Mouse (Mus musculus): ENCODE measurements around the gene Zbtb7b. TPM values are rescaled to one million over a fixed set of nuclear protein-coding genes. Genes with fewer than 3 reads are reported as not detected.

Zbtb7b gene
- 13.8 and 18.4 TPM in 2 replicates for total RNA-seq (2014; rRNA removed; ENCODE audit: low replicate concordance)
- 2.4 and 2.6 TPM in 2 replicates for polyA plus RNA-seq (2015; fragmentation: Nextera tagmentation; extraction: Ambion mirVana)

DNA sequence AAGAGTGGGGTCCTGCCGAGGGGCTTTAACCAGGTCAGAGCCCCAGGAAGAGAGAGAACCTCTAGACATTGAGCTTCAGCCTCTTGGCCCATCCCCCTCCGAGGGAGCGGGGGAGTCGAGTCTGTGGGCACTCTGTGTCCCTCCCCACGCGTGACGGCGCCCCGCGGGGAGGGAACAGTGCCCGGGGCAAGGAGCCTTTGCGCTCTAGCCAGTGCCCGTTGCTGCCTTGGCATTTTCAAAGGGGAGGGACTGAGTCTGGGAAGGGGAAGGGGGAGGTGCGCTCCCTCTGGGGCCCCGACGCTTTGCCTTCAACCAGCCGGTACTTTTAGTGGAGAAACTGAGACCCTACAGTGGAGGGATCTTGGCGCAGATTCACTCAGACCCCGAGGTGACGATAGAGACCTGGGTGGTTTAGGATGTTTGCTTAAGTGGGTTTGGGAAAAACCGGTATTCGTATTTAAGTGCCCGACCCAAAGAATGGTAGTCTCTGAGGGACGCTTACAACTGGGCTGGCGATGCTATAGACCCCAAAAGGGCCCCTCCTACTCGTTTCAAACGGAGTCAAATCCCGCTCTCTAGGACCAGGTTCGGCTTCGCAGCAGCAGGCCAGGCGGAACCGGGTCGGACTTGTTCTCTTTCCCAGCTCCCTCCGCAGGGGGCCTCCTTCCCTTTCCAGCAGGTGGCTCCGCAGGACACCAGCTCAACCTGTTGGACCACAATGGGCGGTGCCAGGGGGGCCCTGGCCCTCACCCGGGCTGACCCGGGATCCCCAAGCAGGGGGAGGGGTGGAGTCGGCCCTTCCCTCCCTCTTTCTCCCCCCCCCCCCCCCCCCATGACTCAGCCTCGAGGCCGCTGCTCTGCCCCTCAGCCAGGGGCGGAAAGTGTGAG lies at the start of gene Zbtb7b:
Zbtb7b (minus strand) TSS at position 771 of the 888 bp plus-strand sequence.
- peaks cover 35% of the 10 kb centered on the region for H3K4me1 ChIP-seq (ENCODE audit: control insufficient read depth, insufficient read depth)
- DNase-seq (ENCODE audit: low spot score) (peak; percentile 65), ATAC-seq (ENCODE audit: insufficient read depth, low read depth) (peak; percentile 57)
- WGBS = 1% methylated on average over 39 of the region's 42 CpGs
- H3K27me3 ChIP-seq (ENCODE audit: control insufficient read depth, insufficient read depth, low read length) = no peaks in the 10 kb centered on the region
- H3K36me3 ChIP-seq (replicated peaks; ENCODE audit: control insufficient read depth, insufficient read depth, low read length) = no peaks in the 10 kb centered on the region
- H3K4me2 ChIP-seq (ENCODE audit: low read depth, low read length) = peak within 1 kb of the TSS; percentile 100
- H3K9me3 ChIP-seq (replicated peaks; ENCODE audit: control insufficient read depth, low read length) = no peaks in the 10 kb centered on the region
- H3K9ac ChIP-seq (replicated peaks; ENCODE audit: low read depth, low read length) = peak within 1 kb of the TSS; percentile 67
- TF ChIP-seq CTCF (IDR thresholded peaks at IDR 0.05; ENCODE audit: low read depth) = peak; percentile 26
- TF ChIP-seq EP300 (IDR thresholded peaks at IDR 0.05; ENCODE audit: low read depth) = no peak
- peak within 1 kb of the TSS; percentile 95 for H3K27ac ChIP-seq (ENCODE audit: low read depth)
- H3K4me3 ChIP-seq (ENCODE audit: low read depth, low read length) = peak within 1 kb of the TSS; percentile 78

DNA sequence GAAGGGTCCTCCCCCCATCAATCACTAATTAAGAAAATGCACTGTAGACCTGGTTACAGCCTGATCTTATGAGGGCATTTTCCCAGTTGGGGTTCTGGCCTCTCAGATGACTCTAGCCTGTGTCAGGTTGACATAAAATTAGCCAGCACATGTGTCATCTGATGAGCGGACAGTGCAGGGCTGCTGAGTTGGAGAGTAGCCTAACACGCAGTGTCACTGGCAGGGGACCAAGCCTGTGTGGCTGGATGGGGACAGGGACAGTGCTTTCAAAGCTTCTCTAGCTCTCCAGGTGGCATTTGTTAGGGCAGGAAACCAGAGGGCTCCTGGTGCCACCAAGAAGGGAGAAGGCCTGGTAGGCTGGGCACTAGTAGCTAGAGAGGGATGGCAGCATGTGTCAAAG lies 46.1 kb upstream of the Zbtb7b start:
- ATAC-seq (ENCODE audit: insufficient read depth, low read depth) (no peak), DNase-seq (ENCODE audit: low spot score) (no peak)
- no peak overlapping the region for H3K9ac ChIP-seq (replicated peaks; ENCODE audit: low read depth, low read length)
- peaks cover 23% of the 10 kb centered on the region; the same call in 1 of the 2 replicates for H3K4me1 ChIP-seq (ENCODE audit: control insufficient read depth, insufficient read depth)
- no peak overlapping the region for H3K27ac ChIP-seq (ENCODE audit: low read depth)
- peaks cover 37% of the 10 kb centered on the region for H3K36me3 ChIP-seq (replicated peaks; ENCODE audit: control insufficient read depth, insufficient read depth, low read length)
- H3K9me3 ChIP-seq (replicated peaks; ENCODE audit: control insufficient read depth, low read length) = no peaks in the 10 kb centered on the region
- TF ChIP-seq EP300 (IDR thresholded peaks at IDR 0.05; ENCODE audit: low read depth) (no peak), CTCF (IDR thresholded peaks at IDR 0.05; ENCODE audit: low read depth) (no peak)
- 74% methylated on average over 2 of the region's 2 CpGs for WGBS
- no peak overlapping the region for H3K4me2 ChIP-seq (ENCODE audit: low read depth, low read length)
- H3K4me3 ChIP-seq (ENCODE audit: low read depth, low read length) = no peak overlapping the region
- no peaks in the 10 kb centered on the region for H3K27me3 ChIP-seq (ENCODE audit: control insufficient read depth, insufficient read depth, low read length)

DNA sequence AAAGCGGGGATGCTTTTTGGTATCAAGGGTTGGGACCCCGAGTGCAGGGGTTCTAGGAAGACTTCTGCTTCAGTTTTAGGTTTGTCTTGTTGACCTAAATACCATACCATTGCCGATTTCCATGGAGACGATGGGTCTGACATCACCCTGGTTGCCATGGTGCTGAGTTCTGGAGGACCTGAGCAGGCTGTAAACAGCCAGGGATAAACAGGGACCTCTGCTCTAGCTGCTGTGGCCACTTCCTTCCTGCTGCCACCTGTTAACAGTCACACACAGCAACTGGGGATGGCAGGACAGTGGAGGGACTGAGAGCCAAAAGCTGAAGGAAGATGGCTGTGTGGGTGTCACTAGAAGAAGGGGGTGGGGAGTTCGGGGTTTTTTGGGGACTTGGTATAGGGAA lies 42.7 kb upstream of the Zbtb7b start:
- H3K27ac ChIP-seq (ENCODE audit: low read depth) = peak overlapping the region; percentile 86
- ATAC-seq (ENCODE audit: insufficient read depth, low read depth) (peak; percentile 32; the same call in 1 of the 2 replicates), DNase-seq (ENCODE audit: low spot score) (peak; percentile 57)
- WGBS = 27% methylated on average over 5 of the region's 5 CpGs
- no peaks in the 10 kb centered on the region for H3K27me3 ChIP-seq (ENCODE audit: control insufficient read depth, insufficient read depth, low read length)
- no peaks in the 10 kb centered on the region for H3K9me3 ChIP-seq (replicated peaks; ENCODE audit: control insufficient read depth, low read length)
- H3K4me3 ChIP-seq (ENCODE audit: low read depth, low read length) = peak overlapping the region; percentile 63
- peak overlapping the region; percentile 82 for H3K4me2 ChIP-seq (ENCODE audit: low read depth, low read length)
- peaks cover 23% of the 10 kb centered on the region; the same call in 1 of the 2 replicates for H3K4me1 ChIP-seq (ENCODE audit: control insufficient read depth, insufficient read depth)
- TF ChIP-seq CTCF (IDR thresholded peaks at IDR 0.05; ENCODE audit: low read depth) (no peak), EP300 (IDR thresholded peaks at IDR 0.05; ENCODE audit: low read depth) (no peak)
- H3K9ac ChIP-seq (replicated peaks; ENCODE audit: low read depth, low read length) = peak overlapping the region; percentile 68
- H3K36me3 ChIP-seq (replicated peaks; ENCODE audit: control insufficient read depth, insufficient read depth, low read length) = peaks cover 36% of the 10 kb centered on the region

GRCm38 (mm10) chr3:89436176-89437113 lies 41.9 kb upstream of the Zbtb7b start, which contains the start of gene Pbxip1:
Gene Pbxip1 (plus strand): TSS chr3:89436706.
- peak; percentile 88 for ATAC-seq (ENCODE audit: insufficient read depth, low read depth)
- peak; percentile 93 for DNase-seq (ENCODE audit: low spot score)
- H3K27me3 ChIP-seq (ENCODE audit: control insufficient read depth, insufficient read depth, low read length) = no peaks in the 10 kb centered on the region
- H3K4me2 ChIP-seq (ENCODE audit: low read depth, low read length) = peak within 1 kb of the TSS; percentile 82
- whole genome bisulfite sequencing = 3% methylated on average over 16 of the region's 16 CpGs
- peaks cover 23% of the 10 kb centered on the region; the same call in 1 of the 2 replicates for H3K4me1 ChIP-seq (ENCODE audit: control insufficient read depth, insufficient read depth)
- peak within 1 kb of the TSS; percentile 68 for H3K9ac ChIP-seq (replicated peaks; ENCODE audit: low read depth, low read length)
- H3K9me3 ChIP-seq (replicated peaks; ENCODE audit: control insufficient read depth, low read length) = no peaks in the 10 kb centered on the region
- peak within 1 kb of the TSS; percentile 63 for H3K4me3 ChIP-seq (ENCODE audit: low read depth, low read length)
- TF ChIP-seq EP300 (IDR thresholded peaks at IDR 0.05; ENCODE audit: low read depth) = no peak
- TF ChIP-seq CTCF (IDR thresholded peaks at IDR 0.05; ENCODE audit: low read depth) = no peak
- H3K27ac ChIP-seq (ENCODE audit: low read depth) = peak within 1 kb of the TSS; percentile 86
- peaks cover 35% of the 10 kb centered on the region for H3K36me3 ChIP-seq (replicated peaks; ENCODE audit: control insufficient read depth, insufficient read depth, low read length)

DNA sequence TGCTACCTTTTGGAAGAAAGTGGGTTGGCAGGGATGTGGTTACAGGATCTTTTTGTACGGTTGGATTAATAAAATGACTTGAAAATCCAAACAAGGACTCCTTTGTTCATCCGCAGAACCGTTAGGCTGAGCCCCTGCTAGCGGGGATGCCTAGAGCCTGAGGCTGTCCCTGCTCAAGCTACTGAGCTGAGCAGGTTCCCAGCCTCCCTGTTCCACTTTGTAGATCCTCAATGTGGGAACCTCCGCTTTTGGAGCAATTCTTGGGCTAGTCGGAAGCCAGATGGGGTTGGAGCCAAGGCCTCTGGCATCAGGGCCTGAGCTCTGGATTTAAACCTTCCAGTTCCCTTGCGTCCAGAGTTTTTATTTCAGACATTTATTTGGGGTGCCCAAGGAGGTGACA lies 40.5 kb upstream of the Zbtb7b start:
- Histone ChIP-seq H3K36me3 (replicated peaks; ENCODE audit: control insufficient read depth, insufficient read depth, low read length) (peaks cover 27% of the 10 kb centered on the region), H3K9ac (replicated peaks; ENCODE audit: low read depth, low read length) (no peak overlapping the region), H3K27ac (ENCODE audit: low read depth) (no peak overlapping the region), H3K4me2 (ENCODE audit: low read depth, low read length) (no peak overlapping the region), H3K27me3 (ENCODE audit: control insufficient read depth, insufficient read depth, low read length) (no peaks in the 10 kb centered on the region), H3K4me3 (ENCODE audit: low read depth, low read length) (no peak overlapping the region), H3K9me3 (replicated peaks; ENCODE audit: control insufficient read depth, low read length) (no peaks in the 10 kb centered on the region), H3K4me1 (ENCODE audit: control insufficient read depth, insufficient read depth) (peaks cover 23% of the 10 kb centered on the region; the same call in 1 of the 2 replicates)
- 80% methylated on average over 7 of the region's 7 CpGs for WGBS
- DNase-seq (ENCODE audit: low spot score) (no peak), ATAC-seq (ENCODE audit: insufficient read depth, low read depth) (no peak)
- TF ChIP-seq CTCF (IDR thresholded peaks at IDR 0.05; ENCODE audit: low read depth) (no peak), EP300 (IDR thresholded peaks at IDR 0.05; ENCODE audit: low read depth) (no peak)
